Mouse (Mus musculus) liver, embryonic 16.5 days (tissue): ENCODE data around the gene Coq8a. TPM values are rescaled to one million over a fixed set of nuclear protein-coding genes. Genes with fewer than 3 reads are reported as not detected.

ENCODE experiments used
- ATAC-seq: fragments of 200-750 bp; cut with Nextera tagmentation; 2 replicates; pipeline ENCODE4 v1.8.0; 2017; ENCODE audit warnings: low read depth, mild to moderate bottlenecking, moderate number of reproducible peaks, moderate library complexity
- H3K27ac ChIP-seq: fragments of 300-500 bp; sonication (generic); 2 replicates; pipeline ENCODE4 v1.5.1; 2014; ENCODE audit warnings: mild to moderate bottlenecking, low read length
- H3K27me3 ChIP-seq: fragments of 300-500 bp; sonication (generic); 2 replicates; pipeline ENCODE4 v1.6.1; 2014; ENCODE audit warnings: low read depth, low read length, mixed read lengths; ENCODE audit not compliant: control insufficient read depth, insufficient read depth
- H3K36me3 ChIP-seq: fragments of 300-500 bp; sonication (generic); 2 replicates; pipeline ENCODE4 v1.6.1; 2014; ENCODE audit warnings: mild to moderate bottlenecking; ENCODE audit not compliant: control insufficient read depth, insufficient read depth
- H3K4me1 ChIP-seq: fragments of 300-500 bp; sonication (generic); 2 replicates; pipeline ENCODE4 v1.6.1; 2014; ENCODE audit warnings: low read depth, low read length, mixed read lengths; ENCODE audit not compliant: control insufficient read depth
- H3K4me2 ChIP-seq: fragments of 300-500 bp; sonication (generic); 2 replicates; pipeline ENCODE4 v1.6.1; 2014; ENCODE audit warnings: low read depth, low read length, mixed read lengths
- H3K4me3 ChIP-seq: fragments of 300-500 bp; sonication (generic); 2 replicates; pipeline ENCODE4 v1.5.1; 2014; ENCODE audit warnings: low read depth, mild to moderate bottlenecking, low read length
- H3K9ac ChIP-seq: fragments of 300-500 bp; sonication (generic); 2 replicates; pipeline ENCODE4 v1.6.1; 2014; ENCODE audit warnings: low read depth, low read length
- H3K9me3 ChIP-seq: fragments of 300-500 bp; sonication (generic); replicated peaks from 2 replicates; pipeline ENCODE4 v1.6.1; 2016; ENCODE audit warnings: low read length; ENCODE audit not compliant: control insufficient read depth
- WGBS: fragments of 180-500 bp; shearing (Covaris S2); extraction: QIAGEN DNeasy Blood & Tissue Kit; methylation state at CpG from one replicate; pipeline ENCODE4 v1.1.7; 2014; ENCODE audit not compliant: insufficient replicate concordance; 5-methylcytosine and 5-hydroxymethylcytosine counted together
- polyA plus RNA-seq: library from polyadenylated mRNA; unstranded; fragments of >200 nt; fragmentation: Nextera tagmentation; extraction: Ambion mirVana; gene quantifications from 2 replicates; pipeline ENCODE4 v1.2.1, GENCODE M21; 2015

Gene Coq8a
- polyA plus RNA-seq, 1 experiment from 2014 or later: 43.7 TPM

DNA sequence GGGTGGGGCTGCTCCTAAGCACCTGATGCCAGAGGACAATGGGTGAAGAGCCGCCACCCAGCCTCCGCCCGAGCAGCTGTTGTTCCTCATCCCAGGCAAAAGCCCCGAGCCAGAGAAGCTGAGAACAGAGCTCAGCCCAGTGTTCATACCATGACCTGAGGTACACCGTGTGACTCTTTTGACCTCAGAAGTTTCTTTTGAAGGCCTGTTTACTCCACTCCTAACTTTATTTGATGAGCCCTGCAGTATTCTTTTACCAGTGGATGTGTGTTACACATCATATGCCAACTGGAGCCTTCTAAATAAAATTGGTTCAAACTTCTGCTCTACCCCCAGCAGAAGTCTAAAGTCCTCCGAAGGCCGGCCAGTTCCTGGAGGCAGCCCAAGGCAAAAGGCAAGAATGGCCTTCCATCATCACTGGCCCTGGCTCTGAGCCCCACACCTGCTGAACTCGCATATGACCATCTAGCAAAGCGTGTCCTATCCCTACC is 11.4 kb upstream of the Coq8a start:
- Histone ChIP-seq H3K27me3 (no peaks in the 10 kb centered on the region), H3K36me3 (no peaks in the 10 kb centered on the region), H3K9me3 (no peaks in the 10 kb centered on the region), H3K4me1 (no peaks in the 10 kb centered on the region; the same call in 1 of the 2 replicates), H3K4me2 (no peak overlapping the region), H3K27ac (no peak overlapping the region), H3K9ac (no peak overlapping the region), H3K4me3 (no peak overlapping the region)
- WGBS: 56% methylated on average over 9 of the region's 9 CpGs
- no peak; the same call in 1 of the 2 replicates for ATAC-seq

DNA sequence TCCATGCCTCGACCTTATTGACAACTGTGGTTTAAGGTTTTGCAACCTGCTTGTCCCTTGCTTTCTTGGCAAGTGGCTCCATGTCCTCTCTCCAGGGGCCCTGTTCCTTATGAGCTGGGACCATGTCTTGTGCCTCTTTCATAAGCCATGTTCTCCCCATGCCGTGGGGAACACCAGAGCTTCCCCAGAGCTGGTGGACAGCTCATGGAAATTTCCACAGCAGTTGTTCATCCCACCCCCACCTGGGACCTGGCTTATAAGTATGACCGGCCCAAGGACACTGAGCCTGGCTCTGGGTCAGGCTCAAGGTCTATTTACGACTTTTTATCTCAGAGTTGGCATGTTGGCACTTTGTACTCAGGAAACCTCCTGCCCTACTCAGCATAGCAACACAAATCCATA is 10.6 kb upstream of the Coq8a start:
- Histone ChIP-seq H3K4me1 (no peaks in the 10 kb centered on the region; the same call in 1 of the 2 replicates), H3K4me3 (no peak overlapping the region), H3K9me3 (no peaks in the 10 kb centered on the region), H3K36me3 (no peaks in the 10 kb centered on the region), H3K27ac (no peak overlapping the region), H3K9ac (no peak overlapping the region), H3K4me2 (no peak overlapping the region), H3K27me3 (no peaks in the 10 kb centered on the region)
- ATAC-seq: no peak
- 50% methylated on average over 4 of the region's 4 CpGs for WGBS

DNA sequence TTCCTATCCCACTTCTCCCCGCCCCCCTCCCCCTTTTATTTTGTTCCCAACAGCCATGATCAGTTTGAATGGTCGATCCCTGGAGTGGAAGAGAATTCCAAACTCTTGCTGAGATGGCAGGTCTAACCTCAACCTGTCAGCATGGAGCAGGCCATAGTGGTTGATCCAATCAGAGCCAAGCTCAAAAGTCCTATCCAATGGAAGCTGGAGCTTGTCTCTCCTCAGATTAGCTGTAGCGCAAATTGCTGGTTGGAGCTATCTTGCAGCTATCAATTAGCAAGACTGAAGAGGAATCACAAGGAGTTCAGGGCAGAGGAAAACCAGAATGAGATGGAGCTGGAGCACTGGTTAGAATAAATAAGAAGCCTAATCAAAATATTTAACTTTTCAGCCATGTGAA is 9.0 kb upstream of the Coq8a start:
- Histone ChIP-seq H3K36me3 (no peaks in the 10 kb centered on the region), H3K9me3 (no peaks in the 10 kb centered on the region), H3K27ac (no peak overlapping the region), H3K27me3 (no peaks in the 10 kb centered on the region), H3K9ac (no peak overlapping the region), H3K4me2 (no peak overlapping the region), H3K4me1 (no peaks in the 10 kb centered on the region; the same call in 1 of the 2 replicates), H3K4me3 (no peak overlapping the region)
- no peak for ATAC-seq
- 65% methylated on average over 3 of the region's 3 CpGs for WGBS

DNA sequence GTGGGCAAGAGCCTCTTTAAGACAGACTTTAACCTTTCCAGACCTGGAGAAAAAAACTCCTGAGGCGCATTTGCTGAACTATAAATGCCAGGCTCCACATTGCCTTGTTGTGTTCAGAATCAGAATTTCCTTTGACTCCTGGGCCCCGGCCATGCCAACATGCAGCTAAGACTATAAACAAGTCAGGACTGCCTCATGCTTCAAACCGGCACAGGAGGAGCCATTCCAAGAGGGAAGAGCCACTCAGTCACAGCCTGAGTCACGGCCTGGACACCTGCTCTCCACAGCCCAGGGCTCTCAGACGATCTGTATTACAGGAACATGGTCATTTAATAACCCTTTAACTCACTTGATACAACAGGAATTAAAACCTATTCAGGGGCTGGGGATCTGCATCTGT is 1.3 kb upstream of the Coq8a start:
- Histone ChIP-seq H3K27me3 (no peaks in the 10 kb centered on the region), H3K4me1 (peaks cover 6% of the 10 kb centered on the region), H3K9me3 (no peaks in the 10 kb centered on the region), H3K27ac (no peak overlapping the region), H3K36me3 (no peaks in the 10 kb centered on the region), H3K4me3 (no peak overlapping the region), H3K4me2 (no peak overlapping the region), H3K9ac (no peak overlapping the region)
- no peak for ATAC-seq
- 73% methylated on average over 5 of the region's 5 CpGs for WGBS

- no peaks in the 10 kb centered on the region for H3K9me3 ChIP-seq
- peaks cover 14% of the 10 kb centered on the region for H3K4me1 ChIP-seq
- no peaks in the 10 kb centered on the region for H3K36me3 ChIP-seq
- no peak for ATAC-seq
- no peak overlapping the region for H3K9ac ChIP-seq
- WGBS: 42% methylated on average over 4 of the region's 4 CpGs
- no peaks in the 10 kb centered on the region for H3K27me3 ChIP-seq
- H3K4me3 ChIP-seq: no peak overlapping the region
- H3K27ac ChIP-seq: no peak overlapping the region
- H3K4me2 ChIP-seq: no peak overlapping the region
Measured at GRCm38 (mm10) chr1:180199715-180200050, 281 bp upstream of the Coq8a start.

DNA sequence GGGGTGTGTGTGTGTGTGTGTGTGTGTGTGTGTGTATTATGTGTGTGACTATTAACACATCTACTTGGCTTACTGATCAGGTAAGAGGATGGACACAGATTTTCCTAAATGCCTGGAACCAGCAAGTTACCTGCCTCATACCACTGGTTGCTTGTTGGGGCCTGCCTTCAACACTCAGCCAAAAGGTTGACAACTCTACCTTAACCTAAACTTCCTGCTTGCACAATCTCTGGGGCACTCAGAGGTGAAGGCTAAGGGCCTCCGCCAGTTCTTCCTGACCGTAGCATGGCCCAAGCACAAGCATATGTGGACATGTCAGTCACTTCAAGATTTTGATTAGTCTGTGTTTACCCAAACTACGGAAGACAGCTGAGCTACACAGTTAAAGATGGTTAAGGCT is 1.4 kb downstream of the Coq8a start:
- ATAC-seq: no peak
- WGBS: 56% methylated on average over 3 of the region's 3 CpGs

GRCm38 (mm10) chr1:180196508-180196907 is 2.9 kb downstream of the Coq8a start:
- 84% methylated on average over 9 of the region's 9 CpGs for WGBS
- no peaks in the 10 kb centered on the region for H3K27me3 ChIP-seq
- ATAC-seq: no peak
- H3K36me3 ChIP-seq: no peaks in the 10 kb centered on the region
- peak overlapping the region; percentile 53; the same call in 1 of the 2 replicates for H3K27ac ChIP-seq
- peaks cover 19% of the 10 kb centered on the region for H3K4me1 ChIP-seq
- peak overlapping the region; percentile 58 for H3K9ac ChIP-seq
- peak overlapping the region; percentile 76 for H3K4me3 ChIP-seq
- no peaks in the 10 kb centered on the region for H3K9me3 ChIP-seq
- peak overlapping the region; percentile 91 for H3K4me2 ChIP-seq

More for the DNA sequence above, 1.4 kb downstream of the Coq8a start:
- no peaks in the 10 kb centered on the region for H3K9me3 ChIP-seq
- H3K27me3 ChIP-seq: no peaks in the 10 kb centered on the region
- H3K9ac ChIP-seq: no peak overlapping the region
- no peak overlapping the region for H3K27ac ChIP-seq
- H3K4me3 ChIP-seq: no peak overlapping the region
- no peak overlapping the region for H3K4me2 ChIP-seq
- H3K4me1 ChIP-seq: peaks cover 14% of the 10 kb centered on the region
- H3K36me3 ChIP-seq: no peaks in the 10 kb centered on the region

- H3K36me3 ChIP-seq: no peaks in the 10 kb centered on the region
- ATAC-seq: peak; percentile 99
- under 1% methylated on average over 57 of the region's 57 CpGs for WGBS
- H3K4me1 ChIP-seq: peaks cover 19% of the 10 kb centered on the region
- peak overlapping the region; percentile 82 for H3K27ac ChIP-seq
- H3K4me3 ChIP-seq: peak overlapping the region; percentile 76
- peak overlapping the region; percentile 66 for H3K9ac ChIP-seq
- no peaks in the 10 kb centered on the region for H3K27me3 ChIP-seq
- peak overlapping the region; percentile 91 for H3K4me2 ChIP-seq
- H3K9me3 ChIP-seq: no peaks in the 10 kb centered on the region
Measured at GRCm38 (mm10) chr1:180195703-180196381, 3.6 kb downstream of the Coq8a start.

DNA sequence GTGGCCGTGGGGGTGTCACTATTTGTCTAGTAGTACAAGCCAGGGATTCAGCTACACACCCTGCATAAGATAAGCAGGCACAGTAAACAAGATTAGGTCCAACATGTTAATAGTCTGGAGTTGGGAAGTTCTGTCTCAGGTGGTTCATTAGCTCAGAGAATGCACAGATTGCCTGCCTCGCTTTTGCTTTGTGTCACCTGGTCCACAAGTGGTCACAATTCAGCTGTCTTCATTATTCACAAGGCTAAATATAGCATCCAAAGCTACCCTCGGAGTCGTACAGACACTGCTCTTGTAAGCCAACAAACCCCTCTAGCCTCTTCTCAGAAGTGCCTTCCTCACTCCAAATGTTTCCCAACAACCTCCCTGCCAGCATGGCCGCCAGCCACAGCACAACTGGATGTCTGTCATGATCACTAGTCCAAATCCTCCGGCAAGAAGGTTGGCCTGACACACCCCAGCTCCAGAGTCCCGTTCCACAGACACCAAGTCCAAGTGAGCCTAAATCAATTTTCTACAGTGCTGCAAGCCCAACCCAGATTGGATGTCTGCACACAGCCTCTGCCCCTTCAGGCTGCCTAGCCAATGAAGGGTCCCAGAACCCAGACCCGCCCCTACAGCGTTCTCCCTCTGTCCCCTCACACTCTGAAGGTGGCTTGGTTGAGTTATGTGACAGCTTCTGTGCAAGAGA is 4.5 kb downstream of the Coq8a start:
- peaks cover 19% of the 10 kb centered on the region for H3K4me1 ChIP-seq
- WGBS: 19% methylated on average over 9 of the region's 9 CpGs
- no peaks in the 10 kb centered on the region for H3K27me3 ChIP-seq
- H3K4me3 ChIP-seq: peak overlapping the region; percentile 76
- peak overlapping the region; percentile 66 for H3K9ac ChIP-seq
- no peaks in the 10 kb centered on the region for H3K9me3 ChIP-seq
- H3K4me2 ChIP-seq: peak overlapping the region; percentile 91
- H3K27ac ChIP-seq: peak overlapping the region; percentile 82
- peak; percentile 40 for ATAC-seq
- no peaks in the 10 kb centered on the region for H3K36me3 ChIP-seq
